Mouse (Mus musculus): ENCODE data around the gene Apc2.

DNA sequence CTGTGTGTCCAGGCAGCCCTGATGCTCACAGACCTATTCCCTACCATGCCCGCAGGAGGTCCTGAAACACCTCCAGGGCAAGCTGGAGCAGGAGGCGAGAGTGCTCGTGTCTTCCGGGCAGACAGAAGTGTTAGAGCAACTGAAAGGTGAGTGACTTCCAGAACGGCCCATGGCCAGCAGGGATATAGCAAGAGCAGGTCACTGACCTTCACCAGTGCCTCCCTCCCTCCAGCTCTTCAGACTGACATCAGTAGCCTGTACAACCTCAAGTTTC lies 6.2 kb downstream of the Apc2 start:
- TF ChIP-seq CTCF (IDR thresholded peaks at IDR 0.05; ENCODE audit: insufficient read depth, low read length) (no peak), POLR2A (IDR thresholded peaks at IDR 0.05; ENCODE audit: borderline replicate concordance, extremely low read depth, low read depth, low read length) (no peak)
